Mouse (Mus musculus) liver, adult 2 months (tissue): ENCODE results near the gene A630089N07Rik.

Experiments used
- CTCF ChIP-seq: fragments of 200-500 bp; IDR thresholded peaks from 2 replicates; pipeline ENCODE4 v1.5.1; 2011; ENCODE audit warnings: low read depth, low read length, control low read depth
- POLR2A ChIP-seq: fragments of 200-500 bp; IDR thresholded peaks from 2 replicates; pipeline ENCODE4 v1.6.1; 2011; ENCODE audit warnings: low read length, control low read depth; ENCODE audit not compliant: insufficient read depth; ENCODE audit errors: extremely low read depth

DNA sequence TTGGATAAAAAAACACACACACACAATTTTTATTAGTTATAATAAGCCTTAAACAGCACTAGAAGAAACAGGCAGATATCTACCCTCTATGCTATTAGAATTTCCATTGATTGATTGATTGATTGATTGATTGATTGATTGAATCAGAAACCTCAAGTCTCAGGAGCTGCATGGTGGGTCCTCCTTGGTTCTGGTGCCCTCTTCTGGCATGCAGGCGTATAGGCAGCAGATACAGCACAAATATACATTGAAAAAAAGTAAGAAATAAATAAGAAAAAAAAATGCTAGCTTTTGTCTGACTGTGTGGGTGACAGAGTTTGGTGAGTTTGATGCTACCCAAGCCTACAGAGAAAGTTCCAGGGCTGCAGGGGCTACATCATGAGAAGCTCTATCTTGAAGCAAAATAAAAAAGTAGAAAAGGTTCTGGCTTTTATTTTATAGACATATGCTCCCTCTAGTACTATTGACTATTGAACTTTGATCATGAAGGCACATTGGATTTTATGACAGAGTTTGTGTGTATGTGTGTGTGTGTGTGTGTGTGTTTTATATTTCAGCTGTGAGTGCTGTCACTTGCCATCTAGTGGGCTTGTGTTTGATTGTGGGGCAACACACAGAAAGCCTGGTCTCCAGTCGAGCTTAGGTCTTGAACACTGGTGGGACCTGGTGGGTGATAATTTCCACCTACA lies 59.4 kb downstream of the A630089N07Rik start:
- peak; percentile 52 for TF ChIP-seq CTCF
- TF ChIP-seq POLR2A, result no peak
